Mouse (Mus musculus): ENCODE results near the gene Izumo2. TPM values are rescaled to one million over a fixed set of nuclear protein-coding genes. Genes with fewer than 3 reads are reported as not detected.
A peak's percentile ranks its signal among the peaks of the same experiment; 100 is the strongest.

The Izumo2 gene
- not detected for total RNA-seq (2021)
- long read RNA-seq, experiment 1, result 0 reads
- long read RNA-seq, experiment 2, result 0 reads

- DNase-seq, result no peak
Measured at GRCm38 (mm10) chr7:44708574-44708973, at the start of gene Izumo2. Gene Izumo2, plus strand, starts transcription at chr7:44708742.

GRCm38 (mm10) chr7:44661219-44661618 lies 47.3 kb upstream of the Izumo2 start:
- no peak for DNase-seq

- no peak for DNase-seq
Measured at GRCm38 (mm10) chr7:44662168-44662567, 46.4 kb upstream of the Izumo2 start.

- no peak for DNase-seq
Measured at GRCm38 (mm10) chr7:44662569-44662968, 46.0 kb upstream of the Izumo2 start.

GRCm38 (mm10) chr7:44663546-44663945 lies 45.0 kb upstream of the Izumo2 start:
- no peak for DNase-seq

- DNase-seq, result no peak
Measured at GRCm38 (mm10) chr7:44664731-44665130, 43.8 kb upstream of the Izumo2 start.

- no peak for DNase-seq
Measured at GRCm38 (mm10) chr7:44666462-44666861, 42.1 kb upstream of the Izumo2 start.

- no peak for DNase-seq
Measured at GRCm38 (mm10) chr7:44667996-44668738, 40.4 kb upstream of the Izumo2 start.

- no peak for DNase-seq
Measured at GRCm38 (mm10) chr7:44669103-44669502, 39.4 kb upstream of the Izumo2 start.

GRCm38 (mm10) chr7:44670803-44671202 lies 37.7 kb upstream of the Izumo2 start, which contains the start of gene Myh14:
Gene Myh14, minus strand, starts transcription at chr7:44670843.
- peak; percentile 82 for DNase-seq

- DNase-seq, result no peak
Measured at GRCm38 (mm10) chr7:44672193-44672592, 36.3 kb upstream of the Izumo2 start.

- no peak for DNase-seq
Measured at GRCm38 (mm10) chr7:44674511-44674910, 34.0 kb upstream of the Izumo2 start.

- DNase-seq, result no peak
Measured at GRCm38 (mm10) chr7:44675171-44675570, 33.4 kb upstream of the Izumo2 start.

GRCm38 (mm10) chr7:44676126-44676525 lies 32.4 kb upstream of the Izumo2 start:
- no peak for DNase-seq

GRCm38 (mm10) chr7:44676611-44677010 lies 31.9 kb upstream of the Izumo2 start:
- DNase-seq, result no peak

GRCm38 (mm10) chr7:44683656-44684055 lies 24.9 kb upstream of the Izumo2 start:
- DNase-seq, result no peak

GRCm38 (mm10) chr7:44685531-44686402 lies 22.8 kb upstream of the Izumo2 start:
- no peak for DNase-seq

- no peak for DNase-seq
Measured at GRCm38 (mm10) chr7:44688890-44689289, 19.7 kb upstream of the Izumo2 start.

GRCm38 (mm10) chr7:44689331-44689730 lies 19.2 kb upstream of the Izumo2 start:
- DNase-seq, result no peak

GRCm38 (mm10) chr7:44693427-44694175 lies 14.9 kb upstream of the Izumo2 start:
- no peak for DNase-seq

GRCm38 (mm10) chr7:44695223-44695622 lies 13.3 kb upstream of the Izumo2 start:
- no peak for DNase-seq

- peak; percentile 81 for DNase-seq
Measured at GRCm38 (mm10) chr7:44697191-44697710, 11.3 kb upstream of the Izumo2 start.
